Mouse (Mus musculus) forebrain, embryonic 10.5 days (tissue): ENCODE data around the gene Smcp. TPM values are rescaled to one million over a fixed set of nuclear protein-coding genes. Genes with fewer than 3 reads are reported as not detected.

Experiments used
- DNase-seq: peaks from one replicate; pipeline ENCODE4 v3.0.0-alpha.2; 2017; ENCODE audit warnings: low spot score; ENCODE audit errors: extremely low spot score
- H3K27ac ChIP-seq: fragments of 300-500 bp; sonication (generic); 2 replicates; pipeline ENCODE4 v1.5.1; 2016; ENCODE audit warnings: mild to moderate bottlenecking
- H3K27me3 ChIP-seq: fragments of 300-500 bp; sonication (generic); 2 replicates; pipeline ENCODE4 v1.6.1; 2016; ENCODE audit warnings: mild to moderate bottlenecking; ENCODE audit not compliant: poor library complexity, severe bottlenecking
- H3K36me3 ChIP-seq: fragments of 300-500 bp; sonication (generic); replicated peaks from 2 replicates; pipeline ENCODE4 v1.6.1; 2016; ENCODE audit warnings: mild to moderate bottlenecking, moderate library complexity
- H3K4me1 ChIP-seq: fragments of 300-500 bp; sonication (generic); 2 replicates; pipeline ENCODE4 v1.6.1; 2016
- H3K4me3 ChIP-seq: fragments of 300-500 bp; sonication (generic); 2 replicates; pipeline ENCODE4 v1.5.1; 2016; ENCODE audit warnings: mild to moderate bottlenecking, moderate library complexity
- H3K9me3 ChIP-seq: fragments of 300-500 bp; sonication (generic); 2 replicates; pipeline ENCODE4 v1.6.1; 2016; ENCODE audit warnings: mild to moderate bottlenecking, moderate library complexity
- WGBS: fragments of 180-500 bp; shearing (Covaris S2); methylation state at CpG from one replicate; pipeline ENCODE4 v1.1.7; 2016; 5-methylcytosine and 5-hydroxymethylcytosine counted together
- polyA plus RNA-seq: library from polyadenylated mRNA; unstranded; fragments of >200 nt; fragmentation: Nextera tagmentation; extraction: Ambion mirVana; gene quantifications from 2 replicates; pipeline ENCODE4 v1.2.1, GENCODE M21; 2016

Smcp gene
- not detected in 2 replicates for polyA plus RNA-seq

- no peak within 1 kb of the TSS for H3K27ac ChIP-seq
- no peaks in the 10 kb centered on the region for H3K9me3 ChIP-seq
- 76% methylated on average over 1 of the region's 1 CpGs for WGBS
- peaks cover 4% of the 10 kb centered on the region for H3K4me1 ChIP-seq
- no peak for DNase-seq
- no peaks in the 10 kb centered on the region for H3K36me3 ChIP-seq
- no peak within 1 kb of the TSS for H3K4me3 ChIP-seq
- H3K27me3 ChIP-seq, result no peaks in the 10 kb centered on the region
Measured at GRCm38 (mm10) chr3:92588858-92589257, at the start of gene Smcp. Smcp (minus strand) TSS chr3:92588997.

GRCm38 (mm10) chr3:92638653-92638991, 49.8 kb upstream of the Smcp start:
- WGBS, result 89% methylated on average over 3 of the region's 3 CpGs
- Histone ChIP-seq H3K4me1 (no peaks in the 10 kb centered on the region; the same call in 1 of the 2 replicates), H3K4me3 (no peak overlapping the region), H3K9me3 (no peaks in the 10 kb centered on the region), H3K27me3 (no peaks in the 10 kb centered on the region), H3K27ac (no peak overlapping the region), H3K36me3 (no peaks in the 10 kb centered on the region)
- DNase-seq, result no peak

DNA sequence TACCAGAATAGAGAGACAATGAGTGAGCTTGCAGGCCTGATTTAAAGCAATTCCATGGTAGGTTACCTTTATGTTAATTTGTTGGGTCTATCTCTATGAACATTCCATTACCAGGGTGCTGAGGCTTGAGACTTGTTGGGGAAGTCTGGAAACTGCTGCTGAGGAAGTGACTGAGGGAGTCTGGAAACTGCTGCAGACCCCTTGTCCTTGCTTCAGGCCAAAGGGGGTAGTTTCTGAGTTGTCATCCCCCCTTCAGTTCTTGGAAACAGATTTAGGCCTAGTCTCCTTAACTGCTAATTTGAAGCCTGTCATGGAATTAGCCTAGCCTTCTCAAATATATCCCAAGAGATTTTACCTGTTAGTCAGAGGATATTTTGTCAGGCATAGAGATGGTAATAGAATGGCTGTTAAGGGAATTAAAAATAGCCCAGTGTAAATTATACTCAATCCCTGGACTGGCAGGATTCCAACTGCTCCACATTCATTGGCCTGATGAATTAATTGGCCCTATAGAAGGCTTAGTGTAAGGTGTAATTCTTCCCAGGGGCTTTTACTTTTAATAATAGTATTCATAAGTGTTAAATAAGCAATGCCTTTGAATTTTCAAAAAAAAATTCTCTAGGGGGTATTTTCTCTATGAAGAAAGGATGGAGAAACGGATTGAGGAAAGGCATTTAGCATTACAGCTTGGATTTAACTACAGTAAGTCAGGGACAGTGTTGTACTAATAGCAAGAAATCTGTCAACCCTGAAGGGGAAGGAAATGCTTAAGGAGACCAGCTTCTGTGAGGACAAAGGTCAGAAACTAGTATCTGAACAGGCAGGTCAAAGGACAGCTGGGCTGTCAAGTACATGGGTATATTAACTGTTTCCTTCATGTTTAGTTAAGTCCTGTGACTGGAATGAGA, 49.2 kb upstream of the Smcp start:
- Histone ChIP-seq H3K36me3 (no peaks in the 10 kb centered on the region), H3K27me3 (no peaks in the 10 kb centered on the region), H3K4me3 (no peak overlapping the region), H3K9me3 (no peaks in the 10 kb centered on the region), H3K27ac (no peak overlapping the region), H3K4me1 (no peaks in the 10 kb centered on the region; the same call in 1 of the 2 replicates)
- no peak for DNase-seq
- 58% methylated on average over 1 of the region's 1 CpGs for WGBS

DNA sequence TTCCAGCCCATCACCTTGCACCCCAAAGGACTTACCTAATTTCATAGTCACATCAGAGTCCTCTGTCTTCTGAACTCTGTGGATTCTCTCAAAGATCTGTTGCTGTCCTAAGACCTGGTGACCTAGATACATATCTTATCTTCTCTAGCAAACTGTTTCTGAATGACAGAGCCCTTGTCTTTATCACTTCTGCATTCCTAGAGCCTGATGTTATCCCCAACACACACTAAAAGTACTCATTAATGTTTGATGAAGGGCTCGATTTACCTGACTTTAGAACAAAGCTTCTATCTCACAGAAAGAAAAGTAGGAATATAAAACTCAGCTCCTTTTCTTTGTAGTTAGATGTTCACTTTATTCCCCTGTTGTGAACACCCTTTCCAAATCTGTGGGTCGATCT, 32.8 kb upstream of the Smcp start, which contains the start of gene Lce6a:
TSS of gene Lce6a (minus strand) at position 101 of the 400 bp plus-strand sequence.
- DNase-seq, result no peak
- WGBS, result 83% methylated on average over 2 of the region's 2 CpGs
- Histone ChIP-seq H3K27ac (no peak within 1 kb of the TSS), H3K4me3 (no peak within 1 kb of the TSS), H3K4me1 (no peaks in the 10 kb centered on the region), H3K27me3 (no peaks in the 10 kb centered on the region), H3K9me3 (no peaks in the 10 kb centered on the region), H3K36me3 (no peaks in the 10 kb centered on the region)

- Histone ChIP-seq H3K9me3 (no peaks in the 10 kb centered on the region), H3K4me3 (no peak overlapping the region), H3K4me1 (no peaks in the 10 kb centered on the region), H3K27ac (no peak overlapping the region), H3K36me3 (no peaks in the 10 kb centered on the region), H3K27me3 (no peaks in the 10 kb centered on the region)
- WGBS, result 70% methylated on average over 1 of the region's 1 CpGs
- no peak for DNase-seq
Measured at GRCm38 (mm10) chr3:92609804-92610203, 21.0 kb upstream of the Smcp start.

- Histone ChIP-seq H3K36me3 (no peaks in the 10 kb centered on the region), H3K27ac (no peak within 1 kb of the TSS), H3K27me3 (no peaks in the 10 kb centered on the region), H3K9me3 (no peaks in the 10 kb centered on the region), H3K4me1 (no peaks in the 10 kb centered on the region), H3K4me3 (no peak within 1 kb of the TSS)
- no peak for DNase-seq
Measured at GRCm38 (mm10) chr3:92607392-92607791, 18.6 kb upstream of the Smcp start, which contains the start of gene 2210017I01Rik. 2210017I01Rik (minus strand) TSS chr3:92607492.

- no peak for DNase-seq
Measured at GRCm38 (mm10) chr3:92602169-92602568, 13.4 kb upstream of the Smcp start.

DNA sequence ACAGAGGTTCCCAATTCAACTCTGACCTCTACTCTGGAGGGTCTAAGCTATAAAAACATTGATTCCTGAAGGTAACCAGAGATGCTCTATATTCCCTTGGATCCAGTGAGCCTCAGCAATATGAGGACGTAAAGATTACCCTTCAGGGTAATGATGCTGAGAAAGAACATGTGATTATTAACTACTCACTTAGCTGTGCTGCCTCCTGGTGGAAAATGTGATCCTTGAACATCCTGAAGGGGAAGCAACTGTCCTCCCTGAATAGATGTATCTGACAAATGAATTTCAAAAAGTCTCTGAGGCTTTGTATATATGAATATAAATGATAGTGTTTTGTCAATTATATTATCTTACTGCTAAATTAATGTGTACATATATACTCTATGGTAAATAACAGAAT, 11.7 kb upstream of the Smcp start:
- WGBS, result 65% methylated on average over 1 of the region's 1 CpGs

More at GRCm38 (mm10) chr3:92602169-92602568, 13.4 kb upstream of the Smcp start:
- Histone ChIP-seq H3K9me3 (peaks cover 8% of the 10 kb centered on the region), H3K27ac (no peak overlapping the region), H3K4me1 (no peaks in the 10 kb centered on the region), H3K36me3 (no peaks in the 10 kb centered on the region), H3K4me3 (no peak overlapping the region), H3K27me3 (no peaks in the 10 kb centered on the region)
- 49% methylated on average over 1 of the region's 1 CpGs for WGBS

DNA sequence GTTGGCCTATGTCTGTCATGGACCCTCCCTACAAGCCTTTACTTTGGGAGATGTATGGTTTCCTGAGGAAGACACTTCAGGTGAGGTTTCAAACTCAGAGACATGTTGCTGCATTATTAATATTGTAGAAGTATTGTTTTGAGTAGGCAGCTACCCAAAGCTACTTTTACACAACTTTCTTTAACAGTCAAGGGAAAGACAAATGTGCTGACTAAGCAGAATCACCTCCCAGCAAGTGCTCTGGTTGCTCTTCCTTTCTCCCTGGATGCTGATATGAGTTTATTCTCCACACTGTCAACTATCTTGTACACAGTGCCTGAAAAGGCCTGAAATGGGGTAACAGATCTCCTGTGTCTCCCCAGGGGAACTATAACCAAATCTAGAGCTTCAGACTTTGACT, 11.2 kb upstream of the Smcp start:
- no peak overlapping the region for H3K27ac ChIP-seq
- H3K4me3 ChIP-seq, result no peak overlapping the region
- DNase-seq, result no peak
- peaks cover 8% of the 10 kb centered on the region for H3K9me3 ChIP-seq
- no peaks in the 10 kb centered on the region for H3K36me3 ChIP-seq
- H3K27me3 ChIP-seq, result no peaks in the 10 kb centered on the region
- H3K4me1 ChIP-seq, result no peaks in the 10 kb centered on the region

More for the DNA sequence above, 11.7 kb upstream of the Smcp start:
- Histone ChIP-seq H3K4me3 (no peak overlapping the region), H3K36me3 (no peaks in the 10 kb centered on the region), H3K9me3 (peaks cover 8% of the 10 kb centered on the region), H3K4me1 (no peaks in the 10 kb centered on the region), H3K27me3 (no peaks in the 10 kb centered on the region), H3K27ac (no peak overlapping the region)
- DNase-seq, result no peak

- WGBS, result 92% methylated on average over 2 of the region's 2 CpGs
Measured at GRCm38 (mm10) chr3:92598429-92598828, 9.6 kb upstream of the Smcp start.

GRCm38 (mm10) chr3:92587190-92587589, 1.6 kb downstream of the Smcp start:
- Histone ChIP-seq H3K4me1 (peaks cover 13% of the 10 kb centered on the region), H3K27me3 (no peaks in the 10 kb centered on the region), H3K9me3 (no peaks in the 10 kb centered on the region), H3K4me3 (no peak overlapping the region), H3K27ac (no peak overlapping the region), H3K36me3 (no peaks in the 10 kb centered on the region)
- no peak for DNase-seq
- 96% methylated on average over 3 of the region's 3 CpGs for WGBS

More at GRCm38 (mm10) chr3:92598429-92598828, 9.6 kb upstream of the Smcp start:
- no peak for DNase-seq
- H3K9me3 ChIP-seq, result peaks cover 8% of the 10 kb centered on the region
- H3K27ac ChIP-seq, result no peak overlapping the region
- H3K27me3 ChIP-seq, result no peaks in the 10 kb centered on the region
- H3K4me3 ChIP-seq, result no peak overlapping the region
- H3K36me3 ChIP-seq, result no peaks in the 10 kb centered on the region
- H3K4me1 ChIP-seq, result no peaks in the 10 kb centered on the region

DNA sequence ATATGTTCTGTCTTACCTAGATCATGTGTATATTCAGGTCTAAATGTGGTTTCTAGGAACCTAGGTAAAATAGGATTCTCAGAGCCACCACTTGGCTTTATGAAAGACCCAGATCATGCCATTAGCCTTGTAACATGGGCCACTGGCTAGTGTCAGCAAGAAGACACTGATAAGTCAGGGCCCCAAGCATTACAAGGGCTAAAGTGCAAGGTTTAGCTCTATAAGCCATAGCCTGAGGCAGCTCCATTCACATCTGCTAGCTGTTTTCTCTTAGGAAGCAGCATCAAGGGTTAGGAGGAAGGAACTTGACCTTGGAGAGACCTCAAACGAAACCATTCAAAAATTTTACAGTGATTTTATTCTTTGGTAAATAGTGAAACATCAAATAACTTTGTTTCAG, 3.7 kb downstream of the Smcp start:
- Histone ChIP-seq H3K27me3 (no peaks in the 10 kb centered on the region), H3K9me3 (no peaks in the 10 kb centered on the region), H3K27ac (no peak overlapping the region), H3K4me1 (peaks cover 13% of the 10 kb centered on the region), H3K4me3 (no peak overlapping the region), H3K36me3 (no peaks in the 10 kb centered on the region)
- no peak for DNase-seq
- WGBS, result 89% methylated on average over 1 of the region's 1 CpGs

DNA sequence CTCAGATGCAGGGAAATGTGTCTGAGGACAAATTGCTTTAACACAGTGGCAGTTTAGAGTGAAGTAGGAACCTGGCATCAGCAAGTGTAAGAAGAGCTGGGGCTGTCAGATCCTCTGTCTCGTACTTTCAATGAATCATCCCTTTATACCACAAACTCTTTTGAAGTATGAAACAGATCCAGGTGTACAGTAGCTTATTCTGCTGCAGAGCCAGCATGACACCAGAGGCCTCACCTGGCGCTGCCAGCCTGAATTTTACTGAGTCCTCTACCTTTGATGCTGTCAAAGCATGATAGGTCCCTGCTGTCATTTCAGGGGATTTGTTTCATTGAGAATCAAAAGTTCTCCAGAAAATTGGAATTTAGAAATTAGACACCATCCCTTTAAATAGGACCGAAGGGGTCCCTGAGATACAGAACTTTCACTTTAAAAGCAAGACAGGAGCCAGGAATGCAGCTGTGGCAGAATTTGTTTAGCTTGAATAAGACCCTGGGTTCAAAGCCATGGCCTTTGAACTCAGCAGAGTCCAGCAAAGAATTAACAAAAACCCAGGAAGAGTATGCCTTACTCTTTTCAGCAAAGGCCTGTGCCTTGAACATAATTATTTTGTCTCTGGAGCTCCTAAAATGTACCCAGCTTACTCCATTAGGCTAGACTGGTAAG, 5.5 kb downstream of the Smcp start:
- H3K4me1 ChIP-seq, result peaks cover 23% of the 10 kb centered on the region
- H3K36me3 ChIP-seq, result no peaks in the 10 kb centered on the region
- no peak for DNase-seq
- no peak overlapping the region for H3K4me3 ChIP-seq
- H3K27ac ChIP-seq, result no peak overlapping the region
- no peaks in the 10 kb centered on the region for H3K27me3 ChIP-seq
- 72% methylated on average over 3 of the region's 3 CpGs for WGBS
- H3K9me3 ChIP-seq, result no peaks in the 10 kb centered on the region
